Mouse (Mus musculus) myocyte (in vitro differentiated cells): ENCODE measurements around the gene Dennd1a.

ENCODE experiments used
- CEBPB ChIP-seq: IDR thresholded peaks from 2 replicates; pipeline ENCODE4 v1.6.1; 2011; ENCODE audit warnings: mild to moderate bottlenecking, moderate library complexity; ENCODE audit not compliant: poor library complexity, insufficient read depth, severe bottlenecking
- E2F4 ChIP-seq: IDR thresholded peaks from one replicate; pipeline ENCODE4 v1.6.1; 2011; ENCODE audit warnings: mild to moderate bottlenecking, control low read depth, moderate library complexity; ENCODE audit not compliant: insufficient read depth
- POLR2A ChIP-seq: IDR thresholded peaks from one replicate; pipeline ENCODE4 v1.6.1; 2011; ENCODE audit warnings: low read depth, mild to moderate bottlenecking, control low read depth, moderate library complexity; ENCODE audit not compliant: insufficient read length
- REST ChIP-seq: IDR thresholded peaks from one replicate; pipeline ENCODE4 v1.6.1; 2011; ENCODE audit warnings: mild to moderate bottlenecking, control low read depth, moderate library complexity; ENCODE audit not compliant: insufficient read depth, insufficient read length
- USF1 ChIP-seq: IDR thresholded peaks from one replicate; pipeline ENCODE4 v1.6.1; 2011; ENCODE audit warnings: low read depth, mild to moderate bottlenecking, control low read depth, moderate library complexity

DNA sequence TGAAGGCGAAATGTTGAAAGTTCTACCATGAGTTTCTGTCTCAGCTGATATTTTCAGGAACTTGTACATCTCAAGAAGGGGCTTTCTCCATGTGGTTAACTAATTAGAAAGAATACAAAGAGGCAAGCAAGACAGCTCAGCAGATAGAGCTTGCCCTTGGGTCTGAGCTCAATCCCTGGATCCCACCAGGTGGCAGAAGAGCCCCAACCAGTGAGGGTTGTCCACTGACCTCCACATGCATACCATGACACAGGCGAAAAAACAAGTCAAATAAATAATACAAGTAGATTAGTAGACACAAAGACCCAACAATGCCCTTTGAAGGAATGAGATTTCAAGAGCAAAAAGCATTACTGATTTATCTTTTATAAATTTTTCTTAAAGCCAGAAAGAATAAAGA is 100.8 kb downstream of the Dennd1a start:
- TF ChIP-seq REST = no peak
- TF ChIP-seq CEBPB = no peak
- no peak for TF ChIP-seq POLR2A
- TF ChIP-seq USF1 = no peak
- TF ChIP-seq E2F4 = no peak
